Mouse (Mus musculus) kidney, embryonic 16.5 days (tissue): ENCODE results near the gene Rbms1. TPM values are rescaled to one million over a fixed set of nuclear protein-coding genes. Genes with fewer than 3 reads are reported as not detected.

Source experiments
- ATAC-seq: fragments of 200-750 bp; cut with Nextera tagmentation; 2 replicates; pipeline ENCODE4 v1.8.0; 2017; ENCODE audit warnings: moderate TSS enrichment; ENCODE audit not compliant: low FRiP score, low TSS enrichment
- H3K27ac ChIP-seq: fragments of 300-500 bp; sonication (generic); 2 replicates; pipeline ENCODE4 v1.5.1; 2014; ENCODE audit warnings: low read length
- H3K27me3 ChIP-seq: fragments of 300-500 bp; sonication (generic); 2 replicates; pipeline ENCODE4 v1.6.1; 2014; ENCODE audit warnings: low read length, control low read depth, mixed read lengths; ENCODE audit not compliant: insufficient read depth
- H3K36me3 ChIP-seq: fragments of 300-500 bp; sonication (generic); 2 replicates; pipeline ENCODE4 v1.6.1; 2014; ENCODE audit warnings: low read length, control low read depth, mixed read lengths; ENCODE audit not compliant: insufficient read depth
- H3K4me1 ChIP-seq: fragments of 300-500 bp; sonication (generic); 2 replicates; pipeline ENCODE4 v1.6.1; 2014; ENCODE audit warnings: low read length, control low read depth, mixed read lengths; ENCODE audit not compliant: insufficient read depth
- H3K4me2 ChIP-seq: fragments of 300-500 bp; sonication (generic); replicated peaks from 2 replicates; pipeline ENCODE4 v1.6.1; 2014; ENCODE audit warnings: low read depth, low read length
- H3K4me3 ChIP-seq: fragments of 300-500 bp; sonication (generic); 2 replicates; pipeline ENCODE4 v1.5.1; 2014; ENCODE audit warnings: mild to moderate bottlenecking, low read length
- H3K9ac ChIP-seq: fragments of 300-500 bp; sonication (generic); replicated peaks from 2 replicates; pipeline ENCODE4 v1.6.1; 2014; ENCODE audit warnings: low read length
- H3K9me3 ChIP-seq: fragments of 300-500 bp; sonication (generic); 2 replicates; pipeline ENCODE4 v1.6.1; 2016; ENCODE audit warnings: low read length, control low read depth
- WGBS: fragments of 180-500 bp; shearing (Covaris S2); extraction: QIAGEN DNeasy Blood & Tissue Kit; methylation state at CpG from one replicate; pipeline ENCODE4 v1.1.7; 2014; 5-methylcytosine and 5-hydroxymethylcytosine counted together
- polyA plus RNA-seq: library from polyadenylated mRNA; unstranded; fragments of >200 nt; fragmentation: Nextera tagmentation; extraction: Ambion mirVana; gene quantifications from 2 replicates; pipeline ENCODE4 v1.2.1, GENCODE M21; 2015

The Rbms1 gene
- polyA plus RNA-seq, 1 experiment from 2014 or later = 130 TPM

DNA sequence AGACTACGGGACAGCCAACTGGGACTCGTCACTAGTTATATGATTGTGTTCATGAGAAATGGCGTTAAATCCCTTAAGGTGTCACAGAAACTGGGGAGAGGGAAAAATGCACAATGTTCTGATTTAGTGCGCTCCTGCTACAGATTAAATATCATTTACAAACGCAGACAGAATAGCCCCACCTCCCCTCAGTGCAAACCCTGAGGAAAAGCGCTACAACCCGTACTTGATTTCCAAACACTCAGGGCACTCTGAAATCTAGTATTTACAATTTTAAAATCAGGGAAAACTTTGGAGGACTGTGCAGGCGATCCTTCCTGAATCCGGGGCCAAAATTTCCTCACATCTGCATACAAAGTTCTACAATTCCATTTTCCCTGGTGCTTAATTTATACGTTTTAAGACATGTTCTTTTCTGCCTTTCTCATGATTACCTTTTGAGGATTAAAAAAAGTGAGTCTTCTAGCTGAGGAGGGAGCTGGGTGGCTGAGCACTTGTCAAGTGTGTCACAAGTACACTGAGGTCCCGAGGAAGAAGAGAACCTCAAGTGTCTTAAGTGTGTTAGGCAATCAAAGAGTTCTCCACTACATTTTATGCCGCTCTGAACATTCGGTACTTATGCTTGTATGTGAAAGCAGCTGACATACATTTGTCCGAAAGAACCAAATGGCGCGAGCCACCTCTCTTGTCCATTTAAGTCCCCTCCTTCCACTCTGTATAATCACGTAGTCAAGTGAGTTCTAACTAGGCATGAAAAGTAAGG, 164.0 kb downstream of the Rbms1 start:
- 88% methylated on average over 17 of the region's 17 CpGs for WGBS
- H3K36me3 ChIP-seq = peaks cover 15% of the 10 kb centered on the region; the same call in 1 of the 2 replicates

DNA sequence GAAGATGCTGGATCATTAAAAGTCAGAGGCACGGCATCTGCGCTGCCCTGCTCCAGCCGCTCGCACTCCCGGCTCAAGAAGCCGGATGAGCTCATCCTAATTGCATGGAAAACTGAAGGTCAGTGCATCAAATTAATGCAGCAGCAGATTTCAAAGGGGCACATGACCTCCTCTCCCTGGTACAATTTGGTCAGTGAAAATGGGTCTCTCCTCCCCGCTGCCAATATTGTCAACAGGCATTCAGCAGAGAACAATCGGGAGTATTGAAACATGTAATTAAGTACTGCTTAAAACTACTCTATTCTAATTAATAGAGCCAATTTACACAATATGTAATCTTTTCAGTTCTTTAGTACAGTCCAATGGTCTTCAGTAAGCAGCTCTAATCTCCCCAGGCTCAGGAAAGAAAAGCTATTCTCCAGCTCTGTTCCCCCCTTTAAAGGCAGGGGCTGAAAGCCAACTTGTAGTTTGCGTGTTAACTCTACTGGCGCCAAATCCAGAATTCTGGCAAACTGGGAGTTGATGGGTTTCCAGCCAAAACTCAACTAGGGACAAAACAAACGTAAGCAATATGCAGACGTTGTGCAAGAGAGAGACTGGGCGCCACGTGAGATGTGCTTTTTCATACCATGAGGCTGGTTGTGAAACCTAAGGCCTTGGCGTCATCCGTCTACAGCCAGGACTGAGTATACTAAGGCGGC, 165.9 kb downstream of the Rbms1 start:
- Histone ChIP-seq H3K9me3 (no peaks in the 10 kb centered on the region), H3K36me3 (peaks cover 15% of the 10 kb centered on the region; the same call in 1 of the 2 replicates), H3K4me1 (peaks cover 13% of the 10 kb centered on the region), H3K4me2 (no peak overlapping the region), H3K9ac (no peak overlapping the region), H3K27ac (no peak overlapping the region), H3K4me3 (no peak overlapping the region), H3K27me3 (no peaks in the 10 kb centered on the region)
- no peak for ATAC-seq
- WGBS = 85% methylated on average over 17 of the region's 17 CpGs

More for the DNA sequence above, 164.0 kb downstream of the Rbms1 start:
- Histone ChIP-seq H3K4me1 (peaks cover 21% of the 10 kb centered on the region), H3K4me3 (no peak overlapping the region), H3K9ac (no peak overlapping the region), H3K27me3 (no peaks in the 10 kb centered on the region), H3K27ac (no peak overlapping the region), H3K9me3 (no peaks in the 10 kb centered on the region), H3K4me2 (no peak overlapping the region)
- ATAC-seq = no peak

DNA sequence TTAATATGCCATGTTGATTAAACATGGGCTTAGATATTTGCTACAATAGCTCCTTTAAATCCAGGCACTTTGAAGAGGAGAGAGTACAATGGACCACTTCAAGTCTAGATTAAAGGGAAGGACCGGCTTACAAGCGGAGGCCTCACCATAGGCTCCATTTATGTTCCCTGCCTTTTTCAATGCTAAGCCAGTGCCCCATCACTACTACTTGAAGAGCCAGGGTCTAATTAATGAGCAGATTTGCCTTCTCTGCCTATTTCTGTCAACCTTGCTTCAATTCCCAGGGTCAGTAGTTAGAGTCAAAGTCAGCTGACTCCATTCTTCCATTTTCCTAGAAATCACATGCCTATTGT, 166.4 kb downstream of the Rbms1 start:
- Histone ChIP-seq H3K9ac (no peak overlapping the region), H3K36me3 (peaks cover 15% of the 10 kb centered on the region; the same call in 1 of the 2 replicates), H3K4me1 (peaks cover 8% of the 10 kb centered on the region), H3K27ac (no peak overlapping the region), H3K4me2 (no peak overlapping the region), H3K4me3 (no peak overlapping the region), H3K9me3 (no peaks in the 10 kb centered on the region), H3K27me3 (no peaks in the 10 kb centered on the region)
- ATAC-seq = no peak
- WGBS = 91% methylated on average over 2 of the region's 2 CpGs

DNA sequence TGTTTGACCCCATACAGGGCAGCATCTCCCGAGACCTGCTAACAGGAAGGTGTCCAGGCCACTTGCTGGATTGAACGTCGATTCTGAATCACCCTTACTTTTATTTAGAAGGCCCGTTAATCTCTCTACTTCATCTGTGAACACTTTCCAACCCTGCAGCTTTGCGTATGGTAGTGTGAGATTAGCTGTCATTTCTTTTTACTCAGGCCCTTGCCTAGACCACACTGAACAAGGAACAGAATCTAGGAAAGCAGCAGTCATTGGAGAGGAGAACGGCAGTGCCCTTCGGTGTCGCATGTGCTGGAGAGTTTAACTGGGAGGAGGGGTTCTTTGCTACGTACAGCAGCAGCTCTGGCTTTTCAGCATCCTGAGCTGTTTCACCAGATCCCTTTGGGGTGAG, 167.1 kb downstream of the Rbms1 start:
- H3K36me3 ChIP-seq = peaks cover 19% of the 10 kb centered on the region
- peaks cover under 1% of the 10 kb centered on the region; the same call in 1 of the 2 replicates for H3K4me1 ChIP-seq
- H3K27ac ChIP-seq = no peak overlapping the region
- no peak overlapping the region for H3K9ac ChIP-seq
- no peaks in the 10 kb centered on the region for H3K9me3 ChIP-seq
- no peak overlapping the region for H3K4me3 ChIP-seq
- WGBS = 83% methylated on average over 9 of the region's 9 CpGs
- no peak for ATAC-seq
- H3K4me2 ChIP-seq = no peak overlapping the region
- no peaks in the 10 kb centered on the region for H3K27me3 ChIP-seq

DNA sequence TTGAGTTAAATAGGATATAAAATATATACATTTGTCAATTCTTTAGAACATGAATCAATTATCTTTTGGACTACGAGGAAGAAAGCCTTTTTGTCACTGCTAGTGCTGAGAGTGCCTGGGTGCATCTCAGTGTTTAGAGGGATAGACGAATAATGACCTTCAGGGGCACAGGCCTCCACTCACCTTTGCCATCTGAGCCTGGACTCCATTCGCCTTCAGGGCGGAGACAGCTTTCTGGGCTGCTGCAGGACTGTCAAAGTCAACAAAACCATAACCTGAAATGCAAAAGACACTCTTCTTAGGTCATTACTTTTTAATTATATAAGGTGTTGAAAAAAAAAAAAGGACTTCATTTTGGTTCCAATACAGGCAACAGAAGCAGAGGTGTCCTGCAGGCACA, 170.5 kb downstream of the Rbms1 start:
- peaks cover 20% of the 10 kb centered on the region for H3K36me3 ChIP-seq
- ATAC-seq = no peak
- no peaks in the 10 kb centered on the region; the same call in 1 of the 2 replicates for H3K4me1 ChIP-seq
- WGBS = 76% methylated on average over 4 of the region's 4 CpGs
- no peak overlapping the region for H3K4me3 ChIP-seq
- H3K27me3 ChIP-seq = no peaks in the 10 kb centered on the region
- no peak overlapping the region for H3K27ac ChIP-seq
- H3K9me3 ChIP-seq = no peaks in the 10 kb centered on the region
- H3K4me2 ChIP-seq = no peak overlapping the region
- no peak overlapping the region for H3K9ac ChIP-seq

DNA sequence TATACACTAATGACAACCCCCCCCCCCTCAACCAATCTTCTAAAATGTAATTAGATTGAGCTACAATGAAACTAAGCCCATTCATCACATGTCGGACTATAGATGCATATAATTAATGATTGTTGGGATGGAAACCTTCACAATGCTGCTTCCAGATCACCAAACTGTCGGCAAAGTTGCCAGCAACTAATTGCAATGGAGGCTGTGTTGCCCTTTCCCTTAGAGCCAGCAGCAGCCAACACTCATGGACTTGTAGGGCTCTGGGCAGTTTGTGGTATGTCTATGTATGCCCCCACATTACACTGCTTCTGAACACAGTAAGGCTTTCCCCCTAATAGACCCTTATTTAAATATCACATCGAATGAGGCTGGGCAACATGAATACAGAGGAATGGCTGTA, 173.9 kb downstream of the Rbms1 start:
- Histone ChIP-seq H3K27me3 (no peaks in the 10 kb centered on the region), H3K4me1 (peaks cover 5% of the 10 kb centered on the region; the same call in 1 of the 2 replicates), H3K36me3 (peaks cover 8% of the 10 kb centered on the region; the same call in 1 of the 2 replicates), H3K4me3 (no peak overlapping the region), H3K27ac (no peak overlapping the region), H3K9me3 (no peaks in the 10 kb centered on the region), H3K9ac (no peak overlapping the region), H3K4me2 (no peak overlapping the region)
- no peak for ATAC-seq
- WGBS = 92% methylated on average over 3 of the region's 3 CpGs

DNA sequence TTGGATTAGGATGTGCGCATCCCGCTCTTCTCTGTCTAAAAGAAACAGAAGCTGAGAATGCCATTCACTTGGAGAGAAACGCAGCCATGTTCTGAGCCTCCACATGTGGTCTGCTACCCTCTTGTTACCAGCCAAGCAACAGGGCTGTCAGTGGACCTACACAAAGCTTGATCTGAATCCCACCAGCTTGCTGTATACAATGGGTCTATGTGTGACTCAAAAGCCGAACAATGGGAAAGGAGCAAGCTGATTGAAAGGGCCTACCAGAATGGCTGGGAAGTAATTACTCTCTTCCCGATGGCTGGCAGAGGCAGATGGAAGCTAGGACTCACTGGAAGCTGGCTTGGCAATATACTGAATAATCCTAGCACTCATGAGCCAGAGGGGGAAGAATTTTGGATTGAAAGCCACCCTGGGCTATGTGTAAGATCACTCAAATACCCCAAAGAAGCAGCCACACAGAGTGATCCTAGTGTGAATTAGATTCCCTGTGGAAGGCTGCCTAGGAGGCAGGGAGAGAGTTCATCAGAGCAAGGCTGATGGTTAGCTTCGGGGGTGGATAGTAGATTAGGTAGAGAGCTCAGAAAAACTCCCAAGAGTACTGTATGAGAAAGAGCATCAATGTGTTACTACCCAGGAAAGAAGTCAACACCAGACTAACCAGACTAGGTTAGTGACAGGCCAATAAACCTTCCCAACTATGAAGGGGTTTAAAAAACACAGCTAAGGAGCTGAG, 174.7 kb downstream of the Rbms1 start:
- peaks cover 5% of the 10 kb centered on the region; the same call in 1 of the 2 replicates for H3K4me1 ChIP-seq

DNA sequence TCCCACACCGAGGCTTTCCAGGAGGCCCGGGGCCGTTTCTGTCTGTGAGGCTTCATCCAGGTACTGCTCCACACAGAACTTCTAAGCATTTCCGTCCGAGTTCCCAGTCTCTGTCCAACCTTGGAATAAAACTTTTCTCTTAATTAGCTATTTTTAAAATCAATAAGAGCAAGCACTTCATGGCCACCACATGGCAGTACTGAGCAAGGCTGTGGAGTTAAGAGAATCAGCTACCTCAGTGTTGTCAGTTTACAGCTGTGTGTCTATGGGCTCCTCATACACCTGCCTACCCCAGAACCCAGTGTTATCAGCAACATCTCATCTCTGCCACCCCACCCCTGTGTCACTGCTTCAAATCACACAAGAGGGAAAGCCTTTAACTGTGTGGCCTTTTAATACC, 175.9 kb downstream of the Rbms1 start:
- H3K9me3 ChIP-seq = no peaks in the 10 kb centered on the region
- no peak for ATAC-seq
- H3K4me2 ChIP-seq = no peak overlapping the region
- H3K27me3 ChIP-seq = no peaks in the 10 kb centered on the region
- peaks cover 7% of the 10 kb centered on the region; the same call in 1 of the 2 replicates for H3K36me3 ChIP-seq
- H3K27ac ChIP-seq = no peak overlapping the region
- no peak overlapping the region for H3K9ac ChIP-seq
- H3K4me1 ChIP-seq = peaks cover 5% of the 10 kb centered on the region; the same call in 1 of the 2 replicates
- H3K4me3 ChIP-seq = no peak overlapping the region
- 87% methylated on average over 5 of the region's 5 CpGs for WGBS

More for the DNA sequence above, 174.7 kb downstream of the Rbms1 start:
- ATAC-seq = no peak
- WGBS = 91% methylated on average over 6 of the region's 6 CpGs
- no peak overlapping the region for H3K4me3 ChIP-seq
- H3K4me2 ChIP-seq = no peak overlapping the region
- no peaks in the 10 kb centered on the region for H3K27me3 ChIP-seq
- H3K36me3 ChIP-seq = peaks cover 7% of the 10 kb centered on the region; the same call in 1 of the 2 replicates
- H3K27ac ChIP-seq = no peak overlapping the region
- H3K9ac ChIP-seq = no peak overlapping the region
- no peaks in the 10 kb centered on the region for H3K9me3 ChIP-seq

DNA sequence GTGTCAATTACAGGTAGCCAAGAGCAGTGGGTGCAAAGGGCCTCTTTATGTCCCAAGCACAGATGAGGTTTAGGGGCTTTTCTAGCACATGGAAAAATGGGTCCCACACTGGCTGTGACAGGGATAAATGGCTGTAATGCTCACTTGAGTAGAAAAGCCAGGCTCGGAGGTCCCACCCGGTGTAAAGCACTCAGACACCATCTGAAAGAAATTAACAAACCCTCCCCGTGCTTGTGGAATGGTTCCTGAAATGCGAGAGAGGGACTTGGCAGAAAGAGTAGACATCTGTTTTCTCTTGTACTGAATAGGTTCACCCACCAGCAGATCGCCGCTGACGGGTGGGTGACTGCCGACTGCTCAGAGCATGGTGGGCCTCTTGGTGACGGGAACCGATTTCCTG, 176.7 kb downstream of the Rbms1 start:
- Histone ChIP-seq H3K27ac (no peak overlapping the region), H3K9ac (no peak overlapping the region), H3K9me3 (no peaks in the 10 kb centered on the region), H3K4me2 (no peak overlapping the region), H3K4me1 (peaks cover 5% of the 10 kb centered on the region; the same call in 1 of the 2 replicates), H3K27me3 (no peaks in the 10 kb centered on the region), H3K36me3 (peaks cover 7% of the 10 kb centered on the region; the same call in 1 of the 2 replicates), H3K4me3 (no peak overlapping the region)
- ATAC-seq = no peak
- WGBS = 58% methylated on average over 10 of the region's 10 CpGs
